Mouse (Mus musculus) CH12.LX (cell line): ENCODE measurements at regions not wholly inside any gene's neighbourhood (a gene's known extent, or its start where the extent isn't known, plus 50 kb on each side); places are given as distances from the start of the nearest gene placed in this dataset.

Experiments used
- DNase-seq: peaks from one replicate; pipeline ENCODE4 v3.0.0-alpha.2; 2013; ENCODE audit errors: extremely low read depth
- H3K27ac ChIP-seq: 2 replicates; pipeline ENCODE4 v1.5.1; 2012; ENCODE audit warnings: low read depth, mild to moderate bottlenecking, control low read depth, moderate library complexity; ENCODE audit not compliant: insufficient read depth
- H3K27me3 ChIP-seq: replicated peaks from 2 replicates; pipeline ENCODE3; 2012; ENCODE audit warnings: inconsistent platforms
- H3K36me3 ChIP-seq, 2 experiments: replicated peaks in 1 of 2; 2 replicates each; pipeline versions ENCODE3 to v1.6.1; 2012; ENCODE audit warnings: inconsistent platforms in 1 of 2, low read length in 1 of 2, mild to moderate bottlenecking in 1 of 2, mixed read lengths in 1 of 2, moderate library complexity in 1 of 2; ENCODE audit not compliant: control insufficient read depth in 1 of 2, insufficient read depth in 1 of 2
- H3K4me1 ChIP-seq, 2 experiments: 2 replicates each; pipeline ENCODE4 v1.6.1; 2012; ENCODE audit warnings: inconsistent platforms in 1 of 2, moderate library complexity in 1 of 2; ENCODE audit not compliant: insufficient read depth in 2 of 2, control insufficient read depth in 1 of 2
- H3K4me2 ChIP-seq: 2 replicates; pipeline ENCODE4 v1.6.1; 2012; ENCODE audit warnings: low read depth, mild to moderate bottlenecking, control low read depth; ENCODE audit not compliant: poor library complexity, insufficient read depth, severe bottlenecking
- H3K4me3 ChIP-seq, 3 experiments: fragments of 150-350 bp in 1 of 3; sonication (generic) in 1 of 3; replicated peaks in 1 of 3; 2 replicates each; pipeline versions ENCODE3 to v1.5.1; 2011 to 2012; ENCODE audit warnings: low read depth in 2 of 3, low read length in 2 of 3, mild to moderate bottlenecking in 2 of 3, moderate library complexity in 2 of 3, control low read depth in 1 of 3, improper control_type of control experiment in 1 of 3, inconsistent platforms in 1 of 3, mixed read lengths in 1 of 3; ENCODE audit not compliant: poor library complexity in 1 of 3
- H3K79me2 ChIP-seq: replicated peaks from 2 replicates; pipeline ENCODE4 v1.6.1; 2012; ENCODE audit warnings: mild to moderate bottlenecking, moderate library complexity; ENCODE audit not compliant: control insufficient read depth, poor library complexity, insufficient read depth, severe bottlenecking; ENCODE audit errors: extremely low read depth
- H3K9ac ChIP-seq: 2 replicates; pipeline ENCODE4 v1.6.1; 2012; ENCODE audit warnings: low read depth, mild to moderate bottlenecking, control low read depth, moderate library complexity; ENCODE audit not compliant: insufficient read depth
- H3K9me3 ChIP-seq: replicated peaks from 2 replicates; pipeline ENCODE3; 2012; ENCODE audit warnings: low read length, inconsistent platforms, mixed read lengths
- BHLHE40 ChIP-seq: IDR thresholded peaks from 2 replicates; pipeline ENCODE4 v1.6.1; 2011; ENCODE audit warnings: mild to moderate bottlenecking, low read depth, low read length, improper control_type of control experiment
- CHD1 ChIP-seq: IDR thresholded peaks from 2 replicates; pipeline ENCODE4 v1.6.1; 2012; ENCODE audit warnings: low read depth, low read length, improper control_type of control experiment, inconsistent platforms
- CTCF ChIP-seq, 2 experiments: IDR thresholded peaks in 1 of 2; conservative IDR thresholded peaks in 1 of 2; 2 replicates each; pipeline ENCODE4 v1.5.1; 2011 to 2012; ENCODE audit warnings: low read depth in 2 of 2, low read length in 2 of 2, improper control_type of control experiment in 1 of 2, inconsistent platforms in 1 of 2, mild to moderate bottlenecking in 1 of 2, moderate library complexity in 1 of 2
- E2F4 ChIP-seq: IDR thresholded peaks from 2 replicates; pipeline ENCODE4 v1.6.1; 2011; ENCODE audit warnings: low read depth, low read length, improper control_type of control experiment; ENCODE audit not compliant: insufficient replicate concordance
- ELF1 ChIP-seq: IDR thresholded peaks from 2 replicates; pipeline ENCODE4 v1.6.1; 2014; ENCODE audit warnings: low read depth, mild to moderate bottlenecking, inconsistent platforms, low read length, improper control_type of control experiment
- EP300 ChIP-seq: IDR thresholded peaks from 2 replicates; pipeline ENCODE4 v1.6.1; 2011; ENCODE audit warnings: low read length, improper control_type of control experiment
- JUN ChIP-seq: IDR thresholded peaks from 2 replicates; pipeline ENCODE4 v1.6.1; 2011; ENCODE audit warnings: low read depth, mild to moderate bottlenecking, low read length, improper control_type of control experiment, moderate library complexity; ENCODE audit not compliant: insufficient read depth
- JUND ChIP-seq: conservative IDR thresholded peaks from 2 replicates; pipeline ENCODE4 v1.6.1; 2011; ENCODE audit warnings: low read depth, low read length, improper control_type of control experiment
- MAFK ChIP-seq: IDR thresholded peaks from 2 replicates; pipeline ENCODE4 v1.6.1; 2011; ENCODE audit warnings: low read length, improper control_type of control experiment; ENCODE audit not compliant: insufficient replicate concordance
- MAX ChIP-seq: IDR thresholded peaks from 2 replicates; pipeline ENCODE4 v1.6.1; 2011; ENCODE audit warnings: low read length, improper control_type of control experiment
- MEF2A ChIP-seq: IDR thresholded peaks from 2 replicates; pipeline ENCODE4 v1.6.1; 2014; ENCODE audit warnings: low read depth, mild to moderate bottlenecking, inconsistent platforms, low read length, improper control_type of control experiment, borderline replicate concordance
- MXI1 ChIP-seq: IDR thresholded peaks from 2 replicates; pipeline ENCODE4 v1.6.1; 2011; ENCODE audit warnings: mild to moderate bottlenecking, low read depth, low read length, improper control_type of control experiment
- MYC ChIP-seq: IDR thresholded peaks from 2 replicates; pipeline ENCODE4 v1.6.1; 2011; ENCODE audit warnings: low read depth, mild to moderate bottlenecking, improper control_type of control experiment, low read length
- NELFE ChIP-seq: IDR thresholded peaks from 2 replicates; pipeline ENCODE4 v1.6.1; 2011; ENCODE audit warnings: low read depth, low read length, improper control_type of control experiment
- NRF1 ChIP-seq: IDR thresholded peaks from 2 replicates; pipeline ENCODE4 v1.6.1; 2014; ENCODE audit warnings: low read depth, mild to moderate bottlenecking, inconsistent platforms, low read length, improper control_type of control experiment, moderate library complexity
- PAX5 ChIP-seq: IDR thresholded peaks from 2 replicates; pipeline ENCODE4 v1.6.1; 2012; ENCODE audit warnings: low read length, inconsistent platforms, mixed read lengths
- POLR2A ChIP-seq: IDR thresholded peaks from 2 replicates; pipeline ENCODE4 v1.6.1; 2011; ENCODE audit warnings: low read depth, mild to moderate bottlenecking, improper control_type of control experiment, low read length
- RAD21 ChIP-seq: IDR thresholded peaks from 2 replicates; pipeline ENCODE4 v1.6.1; 2011; ENCODE audit warnings: low read depth, mild to moderate bottlenecking, low read length, improper control_type of control experiment, moderate library complexity
- SIN3A ChIP-seq: IDR thresholded peaks from 2 replicates; pipeline ENCODE4 v1.6.1; 2012; ENCODE audit warnings: low read length, improper control_type of control experiment, inconsistent platforms
- SMC3 ChIP-seq: IDR thresholded peaks from 2 replicates; pipeline ENCODE4 v1.6.1; 2011; ENCODE audit warnings: low read depth, low read length, improper control_type of control experiment
- TBP ChIP-seq: conservative IDR thresholded peaks from 2 replicates; pipeline ENCODE4 v1.6.1; 2011; ENCODE audit warnings: low read depth, low read length, improper control_type of control experiment
- TCF12 ChIP-seq: IDR thresholded peaks from 2 replicates; pipeline ENCODE4 v1.6.1; 2014; ENCODE audit warnings: low read depth, mild to moderate bottlenecking, inconsistent platforms, low read length, improper control_type of control experiment
- UBTF ChIP-seq: IDR thresholded peaks from 2 replicates; pipeline ENCODE4 v1.6.1; 2012; ENCODE audit warnings: low read depth, mild to moderate bottlenecking, inconsistent platforms, low read length, improper control_type of control experiment, moderate library complexity
- USF1 ChIP-seq: IDR thresholded peaks from 2 replicates; pipeline ENCODE4 v1.6.1; 2014; ENCODE audit warnings: low read depth, mild to moderate bottlenecking, inconsistent platforms, low read length, improper control_type of control experiment
- ZC3H11A ChIP-seq: IDR thresholded peaks from 2 replicates; pipeline ENCODE4 v1.6.1; 2012; ENCODE audit warnings: low read depth, mild to moderate bottlenecking, inconsistent platforms, low read length, improper control_type of control experiment
- ZKSCAN1 ChIP-seq: IDR thresholded peaks from 2 replicates; pipeline ENCODE4 v1.6.1; 2012; ENCODE audit warnings: low read depth, inconsistent platforms, low read length, improper control_type of control experiment, borderline replicate concordance
- ZNF384 ChIP-seq: IDR thresholded peaks from 2 replicates; pipeline ENCODE4 v1.6.1; 2012; ENCODE audit warnings: low read depth, low read length, improper control_type of control experiment, inconsistent platforms
- dilution Hi-C: fragments of 300-500 bp; cut with MboI; formaldehyde crosslinking; loops from 2 replicates; pipeline ENCODE4 v1.14.3; 2020; ENCODE audit warnings: low sequenced_read_pairs; ENCODE audit not compliant: extremely low pct_unique_long_range_greater_than_20kb, extremely low pct_ligation_motif_present
- in situ Hi-C: fragments of 300-500 bp; cut with MboI; formaldehyde crosslinking; loops from 3 replicates; pipeline ENCODE4 v1.14.3; 2019; ENCODE audit warnings: low sequenced_read_pairs, low pct_ligation_motif_present, low pct_unique_long_range_greater_than_20kb, mixed read lengths

GRCm38 (mm10) chr17:88258361-88258796 is 182.1 kb upstream of the Foxn2 start:
- no peak overlapping the region for H3K9ac ChIP-seq
- no peak overlapping the region for H3K27ac ChIP-seq
- in situ Hi-C loops: loop anchor here (5.0 to 25.0 kb wide), 3 partner anchors 129 to 379 kb away; no protein-coding TSS in a partner anchor
- H3K36me3 ChIP-seq: no peaks in the 10 kb centered on the region
- no peaks in the 10 kb centered on the region for H3K27me3 ChIP-seq
- H3K79me2 ChIP-seq: no peaks in the 10 kb centered on the region
- dilution Hi-C loops: no loop called here
- no peak overlapping the region for H3K4me3 ChIP-seq
- TF ChIP-seq RAD21 (peak; percentile 25), NELFE (no peak), BHLHE40 (no peak), USF1 (no peak), ELF1 (peak; percentile 43), MXI1 (no peak), PAX5 (no peak), MAX (0 out of 2 replicates have a peak, but pooled peaks have one; percentile 18), JUN (no peak), ZKSCAN1 (no peak), CTCF (conservative IDR thresholded peaks at IDR 0.05 in 1 of 2, IDR thresholded peaks at IDR 0.05 in 1 of 2; ENCODE audit: low read depth in 2 of 2, low read length in 2 of 2) (peak in 1 of 2 experiments; percentile 45; a peak in 2 of 4 replicates), MEF2A (no peak), NRF1 (no peak), SIN3A (no peak), SMC3 (peak; percentile 29; the same call in 1 of the 2 replicates), ZC3H11A (no peak)
- no peaks in the 10 kb centered on the region for H3K9me3 ChIP-seq
- H3K4me2 ChIP-seq: peak overlapping the region; percentile 29; the same call in 1 of the 2 replicates
- peak; percentile 35 for DNase-seq
- H3K4me1 ChIP-seq: peaks cover 0 to 16% of the 10 kb centered on the region in 2 experiments; a peak in 2 of 4 replicates

- in situ Hi-C loops: loop anchor here (25.0 kb wide), 1 partner anchor 377 kb away; no protein-coding TSS in a partner anchor
- H3K9ac ChIP-seq: no peak overlapping the region
- dilution Hi-C loops: no loop called here
Measured at GRCm38 (mm10) chr17:88260176-88260575, 180.3 kb upstream of the Foxn2 start.

More at GRCm38 (mm10) chr17:88260176-88260575, 180.3 kb upstream of the Foxn2 start:
- H3K27me3 ChIP-seq: no peaks in the 10 kb centered on the region
- no peak for TF ChIP-seq ZNF384
- TF ChIP-seq EP300: no peak
- TF ChIP-seq E2F4: no peak
- no peak for TF ChIP-seq ZKSCAN1
- TF ChIP-seq MAFK: no peak
- no peak for TF ChIP-seq SIN3A
- TF ChIP-seq ELF1: no peak
- no peak for TF ChIP-seq RAD21
- no peak for TF ChIP-seq JUND
- no peak for TF ChIP-seq CHD1
- TF ChIP-seq CTCF (conservative IDR thresholded peaks at IDR 0.05 in 1 of 2, IDR thresholded peaks at IDR 0.05 in 1 of 2; ENCODE audit: low read depth in 2 of 2, low read length in 2 of 2): no peak
- no peak for TF ChIP-seq MYC
- no peak for TF ChIP-seq TCF12
- TF ChIP-seq UBTF: no peak
- TF ChIP-seq PAX5: no peak
- no peak for TF ChIP-seq POLR2A
- no peak for TF ChIP-seq JUN
- no peak for TF ChIP-seq TBP
- TF ChIP-seq NELFE: no peak
- no peak overlapping the region for H3K4me2 ChIP-seq
- no peak overlapping the region for H3K4me3 ChIP-seq
- no peaks in the 10 kb centered on the region for H3K9me3 ChIP-seq
- no peak for DNase-seq
- H3K4me1 ChIP-seq: peaks cover 0 to 18% of the 10 kb centered on the region in 2 experiments; a peak in 2 of 4 replicates
- H3K79me2 ChIP-seq: no peaks in the 10 kb centered on the region
- H3K36me3 ChIP-seq: no peaks in the 10 kb centered on the region
- H3K27ac ChIP-seq: no peak overlapping the region
